Mouse (Mus musculus): ENCODE data around the gene Fam240b.
A peak's percentile ranks its signal among the peaks of the same experiment; 100 is the strongest.

Fam240b gene

GRCm38 (mm10) chr13:64440592-64440991 lies 57.0 kb downstream of the Fam240b start:
- no peak for DNase-seq (ENCODE audit: low read depth, low spot score)

- DNase-seq (ENCODE audit: low read depth, low spot score): no peak
These were observed 58.1 kb downstream of the Fam240b start for GRCm38 (mm10) chr13:64439471-64439870.

DNA sequence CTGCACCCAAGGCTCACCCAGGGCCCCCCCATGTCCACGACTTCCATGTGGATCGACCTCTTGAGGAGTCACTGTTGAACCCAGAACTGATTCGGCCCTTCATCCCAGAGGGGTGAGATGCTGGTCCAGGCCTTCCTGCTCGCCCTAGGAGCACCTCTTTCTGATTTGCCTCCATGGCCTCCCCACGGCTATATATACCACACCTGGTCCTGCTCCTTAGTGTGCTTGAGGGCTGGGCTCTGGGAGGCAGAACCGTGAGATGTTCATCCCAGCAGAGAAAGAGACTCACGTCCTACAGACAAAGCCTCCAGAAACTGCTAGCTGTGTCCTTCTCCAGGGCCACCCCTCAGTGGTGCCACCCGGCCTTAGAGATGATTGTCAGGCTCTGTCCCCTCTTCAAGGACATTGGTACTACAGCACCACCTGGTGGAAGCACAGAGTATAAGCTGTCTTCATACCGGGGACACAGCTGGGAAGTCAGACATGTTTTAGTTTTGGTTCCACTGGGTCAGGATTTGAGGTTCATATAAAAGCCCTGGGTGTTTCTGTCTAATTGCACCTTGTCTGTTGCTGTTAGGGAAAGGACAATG lies 58.6 kb downstream of the Fam240b start:
- peak; percentile 50 for DNase-seq (ENCODE audit: low read depth, low spot score)

- DNase-seq (ENCODE audit: low read depth, low spot score): no peak
These were observed 59.8 kb downstream of the Fam240b start for GRCm38 (mm10) chr13:64437801-64438200.

DNA sequence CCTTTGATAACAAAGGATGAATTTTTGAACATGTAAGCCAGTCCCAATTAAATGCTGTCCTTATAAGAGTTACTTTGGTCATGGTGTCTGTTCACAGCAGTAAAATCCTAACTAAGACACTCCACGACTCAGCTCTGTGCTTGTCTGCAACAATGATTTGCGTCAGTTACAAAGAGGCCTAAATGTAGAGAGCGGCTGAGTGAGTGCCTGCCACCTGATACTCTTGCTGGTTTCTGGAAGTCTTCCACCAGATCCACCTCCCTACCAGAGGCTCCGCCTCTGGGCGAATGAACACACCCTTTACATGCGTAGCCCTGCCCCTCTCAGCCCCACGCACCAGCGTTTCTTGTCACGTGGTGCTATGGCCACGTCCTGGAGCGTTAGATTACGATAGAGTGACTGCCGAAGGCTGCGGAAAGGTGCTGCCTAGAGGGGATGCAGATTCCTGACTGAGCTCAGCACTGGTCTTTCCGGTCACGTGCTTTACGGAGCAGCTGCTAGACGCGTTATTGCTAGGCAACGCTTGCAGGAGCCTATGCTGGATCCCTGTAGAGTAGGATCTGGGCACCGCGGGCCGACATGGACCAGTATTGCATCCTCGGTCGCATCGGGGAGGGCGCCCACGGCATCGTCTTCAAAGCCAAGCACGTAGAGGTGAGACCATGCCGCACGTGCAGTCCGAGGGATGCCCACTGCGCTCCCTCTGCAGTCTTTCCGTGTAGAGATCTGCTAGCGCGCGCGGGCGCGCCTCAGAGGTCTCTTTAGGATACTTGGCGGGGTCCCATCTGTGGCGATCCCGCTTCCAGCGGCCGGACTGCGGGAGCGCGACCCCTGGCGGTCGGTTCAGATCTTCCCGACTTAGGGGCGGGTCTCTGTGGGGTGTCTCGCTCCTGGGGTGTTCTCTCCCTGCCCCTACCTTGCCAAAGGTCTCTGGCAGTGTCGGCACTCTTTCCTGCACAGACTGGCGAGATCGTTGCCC lies 65.3 kb downstream of the Fam240b start, which contains the start of gene Cdk20:
Cdk20 (plus strand) TSS at position 298 of the 979 bp plus-strand sequence.
- DNase-seq (ENCODE audit: low read depth, low spot score): peak; percentile 90

Measured in embryo, embryonic 11.5 days (tissue).